Mouse (Mus musculus) bone marrow macrophage, adult 2 months (primary cell): ENCODE data around the gene Dok3. TPM values are rescaled to one million over a fixed set of nuclear protein-coding genes. Genes with fewer than 3 reads are reported as not detected.

Experiments
- H3K27ac ChIP-seq: 2 replicates; pipeline ENCODE4 v1.5.1; 2012; ENCODE audit warnings: low read depth, low read length; ENCODE audit not compliant: insufficient read depth
- H3K4me1 ChIP-seq: 2 replicates; pipeline ENCODE4 v1.6.1; 2012; ENCODE audit warnings: low read length; ENCODE audit not compliant: control insufficient read depth, insufficient read depth
- H3K4me3 ChIP-seq: 2 replicates; pipeline ENCODE4 v1.5.1; 2012; ENCODE audit warnings: mild to moderate bottlenecking, low read length, moderate library complexity; ENCODE audit not compliant: insufficient read depth
- CTCF ChIP-seq: IDR thresholded peaks from 2 replicates; pipeline ENCODE4 v1.5.1; 2012; ENCODE audit warnings: low read depth, mild to moderate bottlenecking, low read length, moderate library complexity
- POLR2A ChIP-seq: IDR thresholded peaks from 2 replicates; pipeline ENCODE4 v1.6.1; 2012; ENCODE audit warnings: mild to moderate bottlenecking, low read depth, low read length, borderline replicate concordance
- polyA plus RNA-seq: library from polyadenylated mRNA; stranded (reverse); fragments of >200 nt; gene quantifications from 2 replicates; pipeline ENCODE4 v1.2.4, GENCODE M21; 2012; ENCODE audit not compliant: missing spikeins, insufficient read depth, insufficient read length

Gene Dok3
- polyA plus RNA-seq, 1 experiment = 94.2 TPM

GRCm38 (mm10) chr13:55496661-55497060, 32.4 kb downstream of the Dok3 start:
- H3K4me1 ChIP-seq = no peaks in the 10 kb centered on the region
- H3K27ac ChIP-seq = no peak overlapping the region
- H3K4me3 ChIP-seq = no peak overlapping the region
- no peak for TF ChIP-seq CTCF

- H3K4me3 ChIP-seq = no peak overlapping the region
- H3K4me1 ChIP-seq = no peaks in the 10 kb centered on the region
- TF ChIP-seq POLR2A (no peak), CTCF (no peak)
- no peak overlapping the region for H3K27ac ChIP-seq
Observed at GRCm38 (mm10) chr13:55495702-55496101, 33.4 kb downstream of the Dok3 start.

DNA sequence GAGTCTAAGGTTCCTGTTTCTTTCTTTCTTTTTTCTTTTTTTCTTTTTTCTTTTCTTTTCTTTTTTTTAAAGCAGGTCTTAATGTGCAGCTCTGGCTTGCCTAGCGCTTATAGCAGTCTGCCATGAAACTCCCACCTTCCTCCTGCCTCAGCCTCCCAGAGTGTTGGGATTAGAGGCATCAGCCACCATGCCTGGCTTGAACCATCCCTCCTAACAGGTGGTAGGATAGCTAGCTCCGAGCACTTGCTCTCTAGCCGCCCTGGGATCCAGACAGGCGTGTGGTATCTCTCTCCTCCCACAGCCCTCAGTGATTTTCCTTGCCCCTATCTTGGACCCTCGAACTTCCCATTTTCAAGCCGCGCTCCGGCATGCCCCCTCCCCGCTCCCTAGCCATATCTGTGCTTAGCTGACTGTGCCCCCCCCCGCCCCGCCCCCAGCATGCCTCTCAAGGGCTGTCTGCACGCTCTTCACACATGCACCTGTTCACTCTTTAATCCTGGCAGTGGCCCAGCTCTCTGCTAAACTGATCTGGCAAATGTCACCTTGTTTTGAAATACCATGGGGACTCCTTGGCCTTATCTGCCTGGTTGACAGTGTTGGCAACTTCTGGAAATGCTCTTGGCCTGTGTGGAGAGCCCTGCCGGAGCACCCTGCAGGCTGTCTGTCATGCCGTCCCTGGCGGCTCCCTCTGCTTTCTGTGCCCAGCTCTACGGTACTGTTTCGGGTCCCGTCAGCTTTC, 34.0 kb downstream of the Dok3 start:
- Histone ChIP-seq H3K4me1 (no peaks in the 10 kb centered on the region), H3K4me3 (no peak overlapping the region)
- no peak for TF ChIP-seq POLR2A
- TF ChIP-seq CTCF = no peak

DNA sequence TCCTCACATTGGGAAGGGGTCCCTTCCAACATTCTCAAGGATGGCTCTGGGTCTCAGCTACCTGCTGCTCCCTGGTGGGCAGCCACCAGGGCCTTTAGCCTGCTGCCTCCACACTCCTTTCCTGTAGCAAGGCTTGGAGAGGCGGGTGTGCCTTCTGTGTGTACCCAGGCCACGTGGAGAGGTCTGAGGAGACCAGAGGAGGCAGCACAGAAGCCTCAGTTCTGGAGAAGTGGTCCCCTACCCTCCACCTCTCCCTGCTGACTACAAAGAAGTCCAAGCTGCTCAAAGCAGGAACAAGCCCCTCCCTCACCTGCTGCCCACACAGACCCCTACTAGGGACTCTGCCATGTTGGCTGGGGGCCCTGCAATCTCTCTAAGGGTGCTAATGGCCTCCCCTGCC, 34.8 kb downstream of the Dok3 start:
- Histone ChIP-seq H3K4me1 (no peaks in the 10 kb centered on the region), H3K27ac (no peak overlapping the region), H3K4me3 (no peak overlapping the region)
- TF ChIP-seq POLR2A (no peak), CTCF (no peak)

More for the DNA sequence above, 34.0 kb downstream of the Dok3 start:
- H3K27ac ChIP-seq = no peak overlapping the region

- Histone ChIP-seq H3K4me1 (no peaks in the 10 kb centered on the region), H3K4me3 (peak within 1 kb of the TSS; percentile 41), H3K27ac (no peak within 1 kb of the TSS)
- TF ChIP-seq POLR2A = no peak
- no peak for TF ChIP-seq CTCF
Observed at GRCm38 (mm10) chr13:55487578-55488498, 41.3 kb downstream of the Dok3 start, which contains the start of gene Dbn1. Gene Dbn1, minus strand, starts transcription at chr13:55488111.

- Histone ChIP-seq H3K27ac (no peak overlapping the region), H3K4me3 (0 out of 2 replicates have a peak overlapping the region, but pooled peaks have one; percentile 1), H3K4me1 (no peaks in the 10 kb centered on the region)
- TF ChIP-seq CTCF (no peak), POLR2A (no peak)
Observed at GRCm38 (mm10) chr13:55486916-55487577, 42.0 kb downstream of the Dok3 start.

DNA sequence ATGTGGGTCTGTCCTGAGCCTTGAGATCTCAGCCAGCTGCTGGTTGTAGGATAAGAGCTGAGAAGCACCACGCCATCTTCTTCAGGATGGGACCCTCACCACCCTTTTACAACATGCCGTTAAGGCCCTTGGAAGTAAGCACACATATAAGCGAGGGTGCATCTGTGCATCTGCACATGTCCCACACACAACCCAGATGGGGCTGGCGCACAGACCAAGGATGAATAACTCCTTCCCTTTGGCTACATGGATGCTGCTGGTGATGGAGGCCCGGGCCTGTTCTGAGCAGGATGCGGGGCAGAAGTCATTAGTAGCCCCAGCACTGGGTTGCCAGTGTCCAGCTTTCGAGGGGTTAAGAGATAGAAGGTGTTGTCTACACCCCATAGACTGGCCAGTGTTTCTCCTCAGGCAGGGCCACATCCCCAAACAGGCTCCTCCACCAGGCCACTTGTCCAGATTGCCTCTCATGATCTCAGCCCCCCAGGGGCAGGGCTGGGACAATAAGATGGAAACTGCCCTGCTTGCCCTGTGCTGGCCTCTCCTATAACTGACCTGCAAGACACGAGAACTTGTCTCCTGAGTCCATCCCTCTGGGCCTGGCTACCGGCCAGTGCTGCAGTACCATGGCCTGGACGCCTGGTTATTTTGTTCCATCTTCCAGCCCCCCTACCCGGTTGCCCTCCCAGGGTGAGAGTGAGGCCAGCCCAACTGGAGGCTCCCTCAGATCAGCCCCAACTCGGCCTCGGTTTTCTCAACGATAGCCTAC, 42.9 kb downstream of the Dok3 start:
- TF ChIP-seq CTCF = no peak
- TF ChIP-seq POLR2A = no peak
- H3K4me3 ChIP-seq = no peak overlapping the region
- H3K27ac ChIP-seq = no peak overlapping the region
- no peaks in the 10 kb centered on the region for H3K4me1 ChIP-seq

DNA sequence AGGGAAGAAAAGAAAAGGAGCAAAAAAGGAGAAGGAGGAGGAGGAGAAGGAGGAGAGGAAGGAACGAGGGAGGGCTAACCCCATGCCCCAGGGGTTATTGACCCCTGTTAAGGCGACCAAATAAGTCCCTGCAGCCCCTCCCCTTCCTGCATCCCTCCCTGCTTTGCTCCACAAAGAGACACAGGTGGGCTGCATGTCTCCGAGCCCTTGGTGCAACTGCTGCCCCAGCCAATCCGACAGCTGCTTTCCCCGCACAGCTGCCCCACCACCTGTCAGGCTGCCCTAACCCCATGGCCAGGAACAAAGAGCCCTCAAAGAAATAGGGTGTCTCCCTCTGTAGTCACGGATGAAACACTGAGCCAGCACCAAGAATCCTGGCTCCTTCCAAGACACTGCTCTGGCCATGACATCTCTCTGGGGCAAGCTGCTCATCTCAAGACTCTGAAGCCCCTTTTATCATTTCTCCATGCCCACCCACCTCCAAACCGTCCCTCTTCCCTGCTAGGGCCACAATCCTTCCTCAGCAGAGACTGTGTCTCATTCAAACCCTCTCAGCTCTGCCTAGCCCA, 44.5 kb downstream of the Dok3 start:
- H3K27ac ChIP-seq = no peak overlapping the region
- TF ChIP-seq POLR2A (no peak), CTCF (no peak)
- H3K4me3 ChIP-seq = no peak overlapping the region
- H3K4me1 ChIP-seq = no peaks in the 10 kb centered on the region

DNA sequence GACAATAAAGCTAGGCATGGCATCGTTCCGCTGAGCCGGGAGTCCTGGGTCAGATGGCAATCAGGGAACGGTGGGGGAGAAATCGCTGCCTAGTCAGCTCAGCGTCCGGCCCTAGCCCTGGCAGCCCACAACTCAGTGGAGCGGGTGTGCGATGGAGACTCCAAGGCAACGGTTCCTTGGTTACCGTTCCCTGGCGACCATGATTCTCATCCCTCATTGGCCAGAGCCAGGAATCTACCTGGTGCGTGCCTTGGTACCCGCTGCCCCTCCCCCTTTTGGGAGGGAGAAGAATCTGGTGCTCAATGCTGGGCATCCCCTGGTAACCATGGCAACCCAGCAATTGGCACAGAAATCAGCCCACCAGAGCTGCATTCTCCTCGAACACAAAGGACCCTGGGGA, 45.5 kb downstream of the Dok3 start:
- H3K4me3 ChIP-seq = no peak overlapping the region
- TF ChIP-seq POLR2A = no peak
- TF ChIP-seq CTCF = no peak
- H3K27ac ChIP-seq = no peak overlapping the region
- peaks cover 6% of the 10 kb centered on the region for H3K4me1 ChIP-seq
